Mouse (Mus musculus): ENCODE measurements around the gene Kif13a. TPM values are rescaled to one million over a fixed set of nuclear protein-coding genes. Genes with fewer than 3 reads are reported as not detected.

Gene Kif13a
- polyA plus RNA-seq, 1 experiment from 2014 or later = 11.4 TPM

GRCm38 (mm10) chr13:46843646-46844045, 86.0 kb downstream of the Kif13a start:
- no peak overlapping the region for H3K4me2 ChIP-seq (replicated peaks)
- 68% methylated on average over 3 of the region's 3 CpGs for WGBS
- H3K9me3 ChIP-seq = no peaks in the 10 kb centered on the region
- no peak overlapping the region for H3K9ac ChIP-seq (replicated peaks)
- no peak for ATAC-seq (replicated peaks)
- H3K36me3 ChIP-seq = no peaks in the 10 kb centered on the region
- peaks cover 7% of the 10 kb centered on the region; the same call in 1 of the 2 replicates for H3K4me1 ChIP-seq
- H3K27ac ChIP-seq (replicated peaks) = no peak overlapping the region
- no peaks in the 10 kb centered on the region for H3K27me3 ChIP-seq
- no peak overlapping the region for H3K4me3 ChIP-seq

GRCm38 (mm10) chr13:46842185-46842584, 87.5 kb downstream of the Kif13a start:
- no peaks in the 10 kb centered on the region for H3K27me3 ChIP-seq
- H3K27ac ChIP-seq (replicated peaks) = no peak overlapping the region
- no peaks in the 10 kb centered on the region for H3K9me3 ChIP-seq
- no peak for ATAC-seq (replicated peaks)
- H3K36me3 ChIP-seq = no peaks in the 10 kb centered on the region
- no peak overlapping the region for H3K4me2 ChIP-seq (replicated peaks)
- H3K4me1 ChIP-seq = peaks cover 7% of the 10 kb centered on the region; the same call in 1 of the 2 replicates
- 63% methylated on average over 8 of the region's 8 CpGs for WGBS
- no peak overlapping the region for H3K4me3 ChIP-seq
- H3K9ac ChIP-seq (replicated peaks) = no peak overlapping the region

- no peaks in the 10 kb centered on the region for H3K36me3 ChIP-seq
- H3K4me2 ChIP-seq (replicated peaks) = no peak overlapping the region
- WGBS = 76% methylated on average over 3 of the region's 3 CpGs
- H3K4me1 ChIP-seq = peaks cover 7% of the 10 kb centered on the region; the same call in 1 of the 2 replicates
- H3K27ac ChIP-seq (replicated peaks) = no peak overlapping the region
- H3K4me3 ChIP-seq = no peak overlapping the region
- no peaks in the 10 kb centered on the region for H3K27me3 ChIP-seq
- no peak overlapping the region for H3K9ac ChIP-seq (replicated peaks)
- no peak for ATAC-seq (replicated peaks)
- no peaks in the 10 kb centered on the region for H3K9me3 ChIP-seq
Measured at GRCm38 (mm10) chr13:46841668-46842067, 88.0 kb downstream of the Kif13a start.

GRCm38 (mm10) chr13:46840676-46841075, 89.0 kb downstream of the Kif13a start:
- Histone ChIP-seq H3K9me3 (no peaks in the 10 kb centered on the region), H3K4me1 (peaks cover 7% of the 10 kb centered on the region; the same call in 1 of the 2 replicates), H3K4me2 (replicated peaks) (no peak overlapping the region), H3K27me3 (no peaks in the 10 kb centered on the region), H3K36me3 (no peaks in the 10 kb centered on the region), H3K4me3 (no peak overlapping the region), H3K27ac (replicated peaks) (no peak overlapping the region), H3K9ac (replicated peaks) (no peak overlapping the region)
- WGBS = 95% methylated on average over 13 of the region's 13 CpGs
- no peak for ATAC-seq (replicated peaks)

- ATAC-seq (replicated peaks) = no peak
- Histone ChIP-seq H3K36me3 (no peaks in the 10 kb centered on the region), H3K4me2 (replicated peaks) (no peak overlapping the region), H3K4me1 (peaks cover 6% of the 10 kb centered on the region; the same call in 1 of the 2 replicates), H3K27ac (replicated peaks) (no peak overlapping the region), H3K4me3 (no peak overlapping the region), H3K27me3 (no peaks in the 10 kb centered on the region), H3K9me3 (no peaks in the 10 kb centered on the region), H3K9ac (replicated peaks) (no peak overlapping the region)
- WGBS = 94% methylated on average over 3 of the region's 3 CpGs
Measured at GRCm38 (mm10) chr13:46839236-46839635, 90.4 kb downstream of the Kif13a start.

GRCm38 (mm10) chr13:46838551-46838950, 91.1 kb downstream of the Kif13a start:
- no peaks in the 10 kb centered on the region for H3K9me3 ChIP-seq
- H3K27me3 ChIP-seq = no peaks in the 10 kb centered on the region
- no peak overlapping the region for H3K9ac ChIP-seq (replicated peaks)
- WGBS = 70% methylated on average over 2 of the region's 2 CpGs
- peaks cover 4% of the 10 kb centered on the region; the same call in 1 of the 2 replicates for H3K4me1 ChIP-seq
- no peak overlapping the region for H3K4me3 ChIP-seq
- ATAC-seq (replicated peaks) = no peak
- no peaks in the 10 kb centered on the region for H3K36me3 ChIP-seq
- H3K27ac ChIP-seq (replicated peaks) = no peak overlapping the region
- no peak overlapping the region for H3K4me2 ChIP-seq (replicated peaks)

GRCm38 (mm10) chr13:46835351-46835750, 94.3 kb downstream of the Kif13a start:
- Histone ChIP-seq H3K27ac (replicated peaks) (no peak overlapping the region), H3K4me2 (replicated peaks) (no peak overlapping the region), H3K9ac (replicated peaks) (no peak overlapping the region), H3K9me3 (no peaks in the 10 kb centered on the region), H3K27me3 (no peaks in the 10 kb centered on the region), H3K36me3 (peaks cover 10% of the 10 kb centered on the region; the same call in 1 of the 2 replicates), H3K4me3 (no peak overlapping the region), H3K4me1 (peaks cover 4% of the 10 kb centered on the region; the same call in 1 of the 2 replicates)
- 90% methylated on average over 11 of the region's 11 CpGs for WGBS
- no peak for ATAC-seq (replicated peaks)

GRCm38 (mm10) chr13:46834805-46835204, 94.9 kb downstream of the Kif13a start:
- no peak overlapping the region for H3K27ac ChIP-seq (replicated peaks)
- no peak overlapping the region for H3K4me2 ChIP-seq (replicated peaks)
- ATAC-seq (replicated peaks) = no peak
- H3K27me3 ChIP-seq = no peaks in the 10 kb centered on the region
- peaks cover 3% of the 10 kb centered on the region; the same call in 1 of the 2 replicates for H3K4me1 ChIP-seq
- H3K4me3 ChIP-seq = no peak overlapping the region
- 91% methylated on average over 10 of the region's 10 CpGs for WGBS
- no peak overlapping the region for H3K9ac ChIP-seq (replicated peaks)
- H3K36me3 ChIP-seq = peaks cover 10% of the 10 kb centered on the region; the same call in 1 of the 2 replicates
- no peaks in the 10 kb centered on the region for H3K9me3 ChIP-seq

- ATAC-seq (replicated peaks) = no peak
- Histone ChIP-seq H3K4me2 (replicated peaks) (no peak overlapping the region), H3K27ac (replicated peaks) (no peak overlapping the region), H3K9ac (replicated peaks) (no peak overlapping the region), H3K36me3 (peaks cover 10% of the 10 kb centered on the region; the same call in 1 of the 2 replicates), H3K9me3 (no peaks in the 10 kb centered on the region), H3K4me1 (no peaks in the 10 kb centered on the region), H3K4me3 (no peak overlapping the region), H3K27me3 (no peaks in the 10 kb centered on the region)
- WGBS = 81% methylated on average over 5 of the region's 5 CpGs
Measured at GRCm38 (mm10) chr13:46833586-46833985, 96.1 kb downstream of the Kif13a start.

GRCm38 (mm10) chr13:46832956-46833355, 96.7 kb downstream of the Kif13a start:
- no peak for ATAC-seq (replicated peaks)
- Histone ChIP-seq H3K9me3 (no peaks in the 10 kb centered on the region), H3K4me2 (replicated peaks) (no peak overlapping the region), H3K4me3 (no peak overlapping the region), H3K4me1 (no peaks in the 10 kb centered on the region), H3K27ac (replicated peaks) (no peak overlapping the region), H3K27me3 (no peaks in the 10 kb centered on the region), H3K36me3 (peaks cover 10% of the 10 kb centered on the region; the same call in 1 of the 2 replicates), H3K9ac (replicated peaks) (no peak overlapping the region)
- 78% methylated on average over 3 of the region's 3 CpGs for WGBS

- H3K36me3 ChIP-seq = peaks cover 7% of the 10 kb centered on the region; the same call in 1 of the 2 replicates
- peaks cover 11% of the 10 kb centered on the region for H3K4me1 ChIP-seq
- H3K4me2 ChIP-seq (replicated peaks) = no peak overlapping the region
- H3K27ac ChIP-seq (replicated peaks) = no peak overlapping the region
- H3K9me3 ChIP-seq = no peaks in the 10 kb centered on the region
- no peaks in the 10 kb centered on the region for H3K27me3 ChIP-seq
- H3K9ac ChIP-seq (replicated peaks) = no peak overlapping the region
- 93% methylated on average over 4 of the region's 4 CpGs for WGBS
- H3K4me3 ChIP-seq = no peak overlapping the region
- ATAC-seq (replicated peaks) = no peak
Measured at GRCm38 (mm10) chr13:46823271-46823670, 106.4 kb downstream of the Kif13a start.

- WGBS = 59% methylated on average over 8 of the region's 8 CpGs
- Histone ChIP-seq H3K27me3 (no peaks in the 10 kb centered on the region), H3K9ac (replicated peaks) (no peak overlapping the region), H3K4me1 (peaks cover 14% of the 10 kb centered on the region), H3K36me3 (peaks cover 7% of the 10 kb centered on the region; the same call in 1 of the 2 replicates), H3K9me3 (no peaks in the 10 kb centered on the region), H3K4me2 (replicated peaks) (no peak overlapping the region), H3K4me3 (no peak overlapping the region), H3K27ac (replicated peaks) (peak overlapping the region; percentile 5; the same call in 1 of the 2 replicates)
- ATAC-seq (replicated peaks) = no peak
Measured at GRCm38 (mm10) chr13:46822200-46822599, 107.5 kb downstream of the Kif13a start.

- H3K36me3 ChIP-seq = no peaks in the 10 kb centered on the region; the same call in 1 of the 2 replicates
- H3K27ac ChIP-seq (replicated peaks) = peak overlapping the region; percentile 49
- no peaks in the 10 kb centered on the region for H3K27me3 ChIP-seq
- WGBS = 48% methylated on average over 13 of the region's 13 CpGs
- H3K4me2 ChIP-seq (replicated peaks) = peak overlapping the region; percentile 20
- ATAC-seq (replicated peaks) = peak; percentile 81
- peak overlapping the region; percentile 15 for H3K4me3 ChIP-seq
- peaks cover 16% of the 10 kb centered on the region for H3K4me1 ChIP-seq
- H3K9ac ChIP-seq (replicated peaks) = no peak overlapping the region
- H3K9me3 ChIP-seq = no peaks in the 10 kb centered on the region
Measured at GRCm38 (mm10) chr13:46819729-46820223, 109.9 kb downstream of the Kif13a start.

Data from forebrain, embryonic 15.5 days (tissue).